Mouse (Mus musculus) ES-Bruce4 (cell line): ENCODE results near the gene Chrna9.

Experiments used
- CTCF ChIP-seq: IDR thresholded peaks from one replicate; pipeline ENCODE4 v1.8.1; 2011; ENCODE audit warnings: low read depth, low read length
- EP300 ChIP-seq: IDR thresholded peaks from 2 replicates; pipeline ENCODE4 v1.6.1; 2011; ENCODE audit warnings: low read depth, low read length; ENCODE audit not compliant: insufficient read depth
- POLR2A ChIP-seq: IDR thresholded peaks from one replicate; pipeline ENCODE4 v1.8.1; 2011; ENCODE audit warnings: low read length; ENCODE audit not compliant: insufficient read depth

DNA sequence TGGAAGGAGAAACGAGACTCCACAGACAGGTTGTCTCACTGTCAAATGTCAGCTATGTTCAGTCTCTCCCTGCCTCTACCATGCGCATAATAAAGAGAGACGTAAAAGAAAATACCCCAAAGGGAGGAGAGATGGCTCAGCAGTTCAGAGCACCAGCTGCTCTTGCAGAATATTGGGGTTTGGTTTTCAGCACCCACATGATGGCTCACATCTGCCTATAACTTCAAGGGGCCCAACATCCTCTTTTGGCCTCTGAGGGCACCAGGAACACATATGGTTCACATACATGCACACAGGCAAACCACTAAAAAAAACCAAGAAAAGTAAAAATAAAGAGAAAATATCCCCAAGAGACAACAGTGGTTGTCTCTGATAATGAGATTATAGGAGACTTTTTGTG, 15.1 kb downstream of the Chrna9 start:
- TF ChIP-seq POLR2A: no peak
- no peak for TF ChIP-seq CTCF
- TF ChIP-seq EP300: no peak
